In the genomic region with DNA sequence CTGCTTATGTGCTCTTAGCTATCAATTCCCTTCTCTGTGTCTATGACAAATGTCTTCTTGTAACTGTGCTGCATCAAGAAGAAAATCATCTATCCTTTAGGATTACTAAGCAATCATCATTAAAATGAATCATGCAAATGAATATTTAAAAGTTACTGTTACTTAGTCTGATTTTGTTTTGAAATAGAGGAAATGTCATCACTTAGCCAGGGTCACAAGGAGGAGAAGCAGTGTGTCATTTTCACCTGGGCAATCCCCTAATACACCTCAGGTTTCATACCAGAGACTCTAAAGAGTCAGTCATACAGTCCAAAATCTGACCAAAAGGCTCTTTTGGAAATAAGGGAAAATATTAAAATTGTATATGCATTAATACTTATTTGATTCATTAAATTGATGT, we compare ENCODE assay signal across 16 mouse cellular contexts.
"Had no signal": no experiment of that assay in that cellular context is flagged by ENCODE, and none has a peak within 500 bp of the region (broad histone marks: within the 10 kb centered on the region; RNA-seq: fewer than 3 reads in every experiment).

No protein-coding gene starts in this region.

- H3K27me3 ChIP-seq: neural tube, embryonic 12.5 days; neural tube, embryonic 13.5 days; neural tube, embryonic 15.5 days; stomach, embryonic 15.5 days had no signal

- H3K4me3 ChIP-seq: neural tube, embryonic 12.5 days; neural tube, embryonic 13.5 days; neural tube, embryonic 15.5 days; stomach, embryonic 15.5 days had no signal

- DNase-seq: retina, postnatal 1 day; right cerebral cortex, adult 18-20 months; right cerebral cortex, postnatal 14 days; right cerebral cortex, postnatal 4 days; spleen, adult 18-20 months; thymus, adult 18-20 months; thymus, adult 2 months; thymus, postnatal 14 days; thymus, postnatal 25 days; thymus, postnatal 36 days; thymus, postnatal 4 days had no signal

- H3K9me3 ChIP-seq: neural tube, embryonic 12.5 days; neural tube, embryonic 13.5 days; neural tube, embryonic 15.5 days; stomach, embryonic 15.5 days had no signal

- H3K9ac ChIP-seq: neural tube, embryonic 12.5 days; neural tube, embryonic 13.5 days; neural tube, embryonic 15.5 days; stomach, embryonic 15.5 days had no signal

- H3K4me1 ChIP-seq: neural tube, embryonic 12.5 days; neural tube, embryonic 13.5 days; neural tube, embryonic 15.5 days; stomach, embryonic 15.5 days had no signal

- H3K36me3 ChIP-seq: neural tube, embryonic 12.5 days; neural tube, embryonic 13.5 days; neural tube, embryonic 15.5 days; stomach, embryonic 15.5 days had no signal

- H3K27ac ChIP-seq: neural tube, embryonic 12.5 days; neural tube, embryonic 13.5 days; neural tube, embryonic 15.5 days; stomach, embryonic 15.5 days; stomach, postnatal 0 days had no signal

- H3K4me2 ChIP-seq: neural tube, embryonic 12.5 days; neural tube, embryonic 13.5 days; neural tube, embryonic 15.5 days; stomach, embryonic 15.5 days had no signal
